Mouse (Mus musculus): ENCODE measurements around the gene Pdk2.

DNA sequence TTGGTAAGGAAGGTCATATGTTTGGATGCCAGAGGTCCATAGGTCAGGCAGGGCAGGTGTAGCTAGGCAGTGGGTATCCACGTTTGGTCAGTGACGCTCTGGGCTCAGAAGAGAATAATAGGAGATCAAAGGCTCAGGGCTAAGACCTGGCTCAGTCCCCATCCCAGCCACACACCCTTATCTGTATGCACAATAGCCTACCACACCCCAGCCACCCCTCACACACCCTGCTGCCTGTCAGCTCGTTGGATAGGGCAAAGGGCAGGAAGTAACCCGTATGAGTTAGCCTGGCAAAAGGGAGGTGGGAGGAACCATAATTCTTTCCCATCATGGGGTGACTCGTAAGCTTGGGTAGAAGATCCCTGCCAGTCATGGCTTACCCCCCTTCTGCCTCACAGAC lies 43.6 kb downstream of the Pdk2 start:
- TF ChIP-seq CTCF (IDR thresholded peaks at IDR 0.05; ENCODE audit: low read depth, low read length): no peak
- no peak for TF ChIP-seq POLR2A (IDR thresholded peaks at IDR 0.05; ENCODE audit: insufficient read depth, low read length)
- no peak for TF ChIP-seq EP300 (IDR thresholded peaks at IDR 0.05; ENCODE audit: insufficient read depth, low read depth, low read length)
